In genomic region chr2:79966086-79966485, GRCm38 (mm10) we compare ENCODE assay signal across 22 mouse cellular contexts.
DNase-seq lines count a peak whose midpoint lies in the region; ATAC-seq lines count a peak whose summit lies in the region.
"Had no signal": no experiment of that assay in that cellular context is flagged by ENCODE, and none has a peak within 500 bp of the region (broad histone marks: within the 10 kb centered on the region; RNA-seq: fewer than 3 reads in every experiment).

No protein-coding gene starts in this region.

- no peak overlapping the region for H3K9ac ChIP-seq in heart, embryonic 16.5 days (ENCODE audit: low read length)
- H3K9ac ChIP-seq in midbrain, embryonic 11.5 days (ENCODE audit: low read length) = no peak overlapping the region
- no peak overlapping the region for H3K9ac ChIP-seq in midbrain, embryonic 14.5 days (replicated peaks; ENCODE audit: low read length)
- no peak overlapping the region for H3K9ac ChIP-seq in kidney, embryonic 15.5 days
- H3K9ac ChIP-seq: heart, embryonic 15.5 days had no signal

- H3K4me1 ChIP-seq in heart, embryonic 16.5 days (ENCODE audit: control insufficient read depth, insufficient read depth, low read length) = peaks cover 10% of the 10 kb centered on the region
- no peaks in the 10 kb centered on the region for H3K4me1 ChIP-seq in midbrain, embryonic 11.5 days (ENCODE audit: control insufficient read depth, insufficient read depth, low read length)
- H3K4me1 ChIP-seq in midbrain, embryonic 14.5 days (ENCODE audit: control insufficient read depth, insufficient read depth, low read length) = no peaks in the 10 kb centered on the region
- peaks cover 18% of the 10 kb centered on the region for H3K4me1 ChIP-seq in kidney, embryonic 15.5 days
- H3K4me1 ChIP-seq: hindbrain, embryonic 10.5 days; limb, embryonic 10.5 days had no signal

- no peaks in the 10 kb centered on the region for H3K36me3 ChIP-seq in heart, embryonic 16.5 days (ENCODE audit: control insufficient read depth, insufficient read depth)
- no peaks in the 10 kb centered on the region for H3K36me3 ChIP-seq in midbrain, embryonic 11.5 days (ENCODE audit: control insufficient read depth, insufficient read depth, low read length)
- no peaks in the 10 kb centered on the region for H3K36me3 ChIP-seq in midbrain, embryonic 14.5 days (ENCODE audit: control insufficient read depth, insufficient read depth, low read length)
- no peaks in the 10 kb centered on the region for H3K36me3 ChIP-seq in kidney, embryonic 15.5 days
- H3K36me3 ChIP-seq: heart, embryonic 15.5 days; hindbrain, embryonic 10.5 days; limb, embryonic 10.5 days had no signal

- H3K9me3 ChIP-seq in heart, embryonic 16.5 days (replicated peaks; ENCODE audit: control insufficient read depth, low read length) = peaks cover 5% of the 10 kb centered on the region; the same call in 1 of the 2 replicates
- no peaks in the 10 kb centered on the region for H3K9me3 ChIP-seq in midbrain, embryonic 11.5 days (ENCODE audit: control insufficient read depth, low read length)
- no peaks in the 10 kb centered on the region for H3K9me3 ChIP-seq in midbrain, embryonic 14.5 days (ENCODE audit: control insufficient read depth, low read length)
- H3K9me3 ChIP-seq in kidney, embryonic 15.5 days (replicated peaks) = no peaks in the 10 kb centered on the region
- H3K9me3 ChIP-seq: heart, embryonic 15.5 days; hindbrain, embryonic 10.5 days; limb, embryonic 10.5 days had no signal

- 54% methylated on average over 1 of the region's 1 CpGs for WGBS in heart, embryonic 16.5 days
- WGBS in midbrain, embryonic 11.5 days = 93% methylated on average over 1 of the region's 1 CpGs
- 95% methylated on average over 1 of the region's 1 CpGs for WGBS in midbrain, embryonic 14.5 days
- whole genome bisulfite sequencing in kidney, embryonic 15.5 days = 86% methylated on average over 1 of the region's 1 CpGs

- H3K27ac ChIP-seq in heart, embryonic 16.5 days (ENCODE audit: low read length) = peak overlapping the region; percentile 11; the same call in 1 of the 2 replicates
- H3K27ac ChIP-seq in midbrain, embryonic 11.5 days (ENCODE audit: low read depth, low read length) = no peak overlapping the region
- H3K27ac ChIP-seq in midbrain, embryonic 14.5 days (replicated peaks; ENCODE audit: low read depth, low read length) = no peak overlapping the region
- H3K27ac ChIP-seq in kidney, embryonic 15.5 days = peak overlapping the region; percentile 64; the same call in 1 of the 2 replicates
- H3K27ac ChIP-seq: hindbrain, embryonic 10.5 days; limb, embryonic 10.5 days had no signal

- H3K27me3 ChIP-seq in heart, embryonic 16.5 days (ENCODE audit: control insufficient read depth, insufficient read depth, low read length) = no peaks in the 10 kb centered on the region
- H3K27me3 ChIP-seq in midbrain, embryonic 11.5 days (ENCODE audit: control insufficient read depth, insufficient read depth, low read length) = no peaks in the 10 kb centered on the region
- H3K27me3 ChIP-seq in midbrain, embryonic 14.5 days (ENCODE audit: control insufficient read depth, insufficient read depth, low read length) = no peaks in the 10 kb centered on the region
- H3K27me3 ChIP-seq in kidney, embryonic 15.5 days = no peaks in the 10 kb centered on the region
- H3K27me3 ChIP-seq: CH12.LX; heart, embryonic 15.5 days had no signal

- no peak overlapping the region for H3K4me3 ChIP-seq in heart, embryonic 16.5 days (ENCODE audit: low read length)
- H3K4me3 ChIP-seq in midbrain, embryonic 11.5 days (ENCODE audit: low read depth, low read length) = no peak overlapping the region
- no peak overlapping the region for H3K4me3 ChIP-seq in midbrain, embryonic 14.5 days (replicated peaks; ENCODE audit: low read depth, low read length)
- no peak overlapping the region for H3K4me3 ChIP-seq in kidney, embryonic 15.5 days (replicated peaks)
- H3K4me3 ChIP-seq: heart, embryonic 15.5 days; hindbrain, embryonic 10.5 days; limb, embryonic 10.5 days had no signal

- no peak overlapping the region for H3K4me2 ChIP-seq in heart, embryonic 16.5 days (ENCODE audit: low read depth, low read length)
- H3K4me2 ChIP-seq in midbrain, embryonic 11.5 days = no peak overlapping the region
- no peak overlapping the region for H3K4me2 ChIP-seq in midbrain, embryonic 14.5 days (ENCODE audit: low read length)
- H3K4me2 ChIP-seq in kidney, embryonic 15.5 days = no peak overlapping the region
- H3K4me2 ChIP-seq: heart, embryonic 15.5 days had no signal

- no peak for DNase-seq in heart, adult 18-20 months
- peak; percentile 31 for DNase-seq in midbrain, embryonic 11.5 days (ENCODE audit: low spot score, missing footprints)
- no peak for DNase-seq in midbrain, embryonic 14.5 days
- DNase-seq in left cerebral cortex, postnatal 25 days (ENCODE audit: low spot score in 2 of 2) = no peak
- DNase-seq in frontal cortex, postnatal 36 days (ENCODE audit: low spot score in 2 of 2) = no peak
- DNase-seq: adrenal gland, postnatal 25 days; B cell, adult 2 months; cerebellum, adult 8-10 months; cerebellum, postnatal 36 days; embryo, embryonic 11 days; gastrocnemius, postnatal 25 days; lung, postnatal 4 days had no signal

- ATAC-seq in heart, embryonic 16.5 days (replicated peaks; ENCODE audit: extremely low read depth, insufficient read depth, low FRiP score) = 0 out of 2 replicates have a peak, but pooled peaks have one; percentile 45
- no peak for ATAC-seq in midbrain, embryonic 11.5 days (ENCODE audit: low FRiP score)
- no peak for ATAC-seq in midbrain, embryonic 14.5 days (ENCODE audit: low FRiP score, low TSS enrichment)
- ATAC-seq in kidney, embryonic 15.5 days (replicated peaks; ENCODE audit: low FRiP score) = no peak
- ATAC-seq: forebrain, embryonic 16.5 days; hindbrain, embryonic 16.5 days; intestine, embryonic 16.5 days; midbrain, embryonic 16.5 days had no signal

- intact Hi-C loops in left cerebral cortex, postnatal 25 days (cut with DNase I) = no loop called here

Comparison
In these comparisons a context has a peak if more than half of its experiments do, and no peak if none do; other contexts are left out.
1. H3K27ac ChIP-seq: peak in heart, embryonic 16.5 days (single experiment) and kidney, embryonic 15.5 days (single experiment); none in midbrain, embryonic 11.5 days (single experiment) and midbrain, embryonic 14.5 days (single experiment).